Mouse (Mus musculus): ENCODE measurements around the gene Sgms2. TPM values are rescaled to one million over a fixed set of nuclear protein-coding genes. Genes with fewer than 3 reads are reported as not detected.

Sgms2 gene
- 0.87 and 1.0 TPM in 2 replicates for total RNA-seq (2017)

DNA sequence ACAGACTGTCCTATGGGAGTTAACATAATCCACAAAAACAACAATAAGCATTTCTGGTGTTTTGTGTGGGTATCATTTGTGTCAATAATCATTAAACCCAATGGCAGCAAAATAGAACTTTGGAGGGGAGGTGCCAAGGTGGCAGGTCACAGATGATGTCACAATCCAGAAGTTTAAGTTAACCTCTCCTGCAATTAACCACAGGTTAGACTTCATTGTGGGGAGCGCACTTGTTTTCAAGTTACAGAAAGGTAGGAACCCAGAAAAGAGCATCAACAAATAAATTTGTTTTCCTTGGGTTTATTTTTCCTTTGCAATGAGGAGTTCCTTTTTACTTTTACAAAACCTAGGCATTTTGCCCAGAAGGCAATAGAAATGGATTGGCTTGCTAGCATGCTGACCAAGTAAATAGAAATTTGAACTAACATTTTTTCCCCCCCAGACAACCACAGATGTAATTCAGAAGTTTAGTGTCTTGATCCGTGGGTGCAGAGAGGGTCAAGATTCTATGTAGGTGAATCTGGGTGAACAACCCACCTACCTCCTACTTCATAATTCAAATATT, at the start of gene Sgms2:
Gene Sgms2 (minus strand): TSS at position 51 of the 565 bp plus-strand sequence.
- no peak for ATAC-seq (replicated peaks; ENCODE audit: low read depth, poor library complexity, severe bottlenecking)

DNA sequence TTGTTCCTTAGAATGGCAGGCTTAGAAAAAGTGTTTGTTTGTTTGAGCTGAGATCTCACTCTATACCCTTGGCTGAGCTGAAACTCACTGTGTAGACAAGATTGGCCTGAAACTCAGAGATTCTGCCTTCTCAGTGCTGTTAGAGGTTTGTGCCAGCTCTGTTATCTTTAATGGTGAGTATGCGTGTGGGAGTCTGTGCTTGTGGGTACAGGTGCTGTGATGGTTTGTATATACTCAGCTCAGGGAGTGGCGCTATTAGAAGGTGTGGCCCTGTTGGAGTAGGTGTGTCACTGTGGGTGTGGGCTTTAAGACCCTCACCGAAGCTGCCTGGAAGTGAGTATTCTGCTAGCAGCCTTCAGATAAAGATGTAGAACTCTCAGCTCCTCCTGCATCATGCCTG, 34.0 kb upstream of the Sgms2 start:
- ATAC-seq (replicated peaks; ENCODE audit: low read depth, poor library complexity, severe bottlenecking), result no peak

DNA sequence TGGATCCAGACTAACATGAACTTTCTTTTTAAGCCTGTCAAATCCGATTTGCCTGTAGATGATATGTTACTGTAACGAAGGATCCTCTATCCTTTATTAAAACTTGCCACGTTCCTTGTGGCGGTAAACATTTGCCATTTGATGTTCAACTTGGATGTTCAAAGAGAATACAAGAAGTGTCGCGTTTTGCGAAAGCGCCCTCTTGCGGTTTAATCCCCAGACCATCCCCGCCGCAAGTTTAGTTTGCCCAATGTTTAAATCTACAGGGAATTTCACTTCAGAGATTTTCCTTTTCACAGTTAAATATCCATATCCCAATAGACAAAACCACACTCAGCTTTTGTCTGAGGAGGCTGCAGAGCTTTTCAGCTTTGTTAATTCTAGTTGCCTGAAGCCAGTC, 33.6 kb upstream of the Sgms2 start:
- 0 out of 2 replicates have a peak, but pooled peaks have one; percentile 45 for ATAC-seq (replicated peaks; ENCODE audit: low read depth, poor library complexity, severe bottlenecking)

DNA sequence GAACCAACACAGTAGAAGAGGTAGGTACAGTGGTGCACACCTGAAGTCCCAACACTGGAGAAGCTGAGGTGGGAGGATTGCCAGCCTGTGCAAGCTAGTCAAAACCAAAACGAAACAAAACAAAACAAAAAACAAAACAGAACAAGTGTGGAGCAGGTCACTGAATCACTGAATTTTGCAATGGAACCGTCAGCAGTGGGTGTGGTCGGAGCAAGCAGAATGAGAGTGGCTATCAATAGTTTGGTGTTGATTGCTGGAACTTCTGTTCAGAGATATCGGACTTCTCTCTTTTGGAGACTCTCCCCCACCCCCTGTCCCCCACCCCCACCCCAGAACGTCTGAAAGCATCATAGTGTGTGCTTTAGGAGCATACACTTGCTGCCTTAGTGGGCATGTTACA, 33.0 kb upstream of the Sgms2 start:
- ATAC-seq (replicated peaks; ENCODE audit: low read depth, poor library complexity, severe bottlenecking), result no peak

DNA sequence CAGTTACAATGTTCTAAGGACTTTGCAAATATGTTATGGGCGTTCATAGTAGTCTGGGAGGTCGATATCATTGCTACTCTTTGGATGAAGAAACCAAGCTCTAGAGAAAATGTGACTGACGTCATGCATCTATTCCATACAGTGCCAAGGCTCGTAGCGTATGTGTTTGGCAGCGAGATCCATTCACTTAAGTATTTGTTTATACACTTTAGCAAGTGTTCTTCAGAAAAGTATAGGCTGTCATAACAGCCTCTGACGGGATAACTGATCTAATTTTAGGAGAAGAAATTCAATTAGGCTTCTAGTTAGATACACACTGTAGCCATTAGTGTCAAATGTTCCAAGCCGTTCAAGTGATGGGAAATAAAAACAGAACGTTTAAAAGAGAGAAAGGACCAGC, 32.5 kb upstream of the Sgms2 start:
- ATAC-seq (replicated peaks; ENCODE audit: low read depth, poor library complexity, severe bottlenecking), result no peak

DNA sequence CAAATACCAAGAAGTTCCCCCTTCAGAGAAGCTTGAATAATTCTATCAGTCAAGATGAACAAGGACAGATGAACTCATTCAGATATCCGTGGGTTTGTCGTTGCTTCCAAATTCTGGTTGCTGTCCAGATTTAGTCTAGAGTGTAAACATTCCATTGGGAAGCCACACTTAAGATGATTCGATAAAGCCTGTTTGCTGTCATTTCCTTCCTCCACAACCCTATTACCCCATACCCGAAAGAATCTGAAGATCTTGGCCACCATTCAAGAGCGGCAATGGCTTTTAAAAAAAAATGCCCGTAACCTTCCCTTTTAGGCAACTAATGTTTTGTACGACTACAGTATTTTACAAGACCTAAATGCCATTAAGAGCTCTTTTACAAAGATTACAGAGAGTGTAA, 31.0 kb upstream of the Sgms2 start:
- peak; percentile 52; the same call in 1 of the 2 replicates for ATAC-seq (replicated peaks; ENCODE audit: low read depth, poor library complexity, severe bottlenecking)

DNA sequence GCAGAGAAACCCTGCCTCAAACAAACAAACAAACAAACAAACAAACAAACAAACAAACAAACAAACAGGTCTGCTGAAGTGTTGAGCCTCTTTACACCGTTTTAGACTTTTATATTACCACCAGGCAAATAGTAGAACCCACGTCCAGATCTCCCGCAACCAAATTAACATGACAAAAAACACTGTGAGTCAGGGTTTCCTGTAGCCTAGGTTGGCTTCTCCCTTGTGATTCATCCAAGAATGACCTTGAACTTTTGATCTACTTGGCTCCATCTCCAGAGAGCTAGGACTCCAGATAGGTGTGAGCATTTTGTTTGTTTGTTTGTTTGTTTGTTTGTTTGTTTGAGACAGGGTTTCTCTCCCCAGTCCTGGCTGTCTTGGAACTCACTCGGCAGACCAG, 30.0 kb upstream of the Sgms2 start:
- no peak for ATAC-seq (replicated peaks; ENCODE audit: low read depth, poor library complexity, severe bottlenecking)

DNA sequence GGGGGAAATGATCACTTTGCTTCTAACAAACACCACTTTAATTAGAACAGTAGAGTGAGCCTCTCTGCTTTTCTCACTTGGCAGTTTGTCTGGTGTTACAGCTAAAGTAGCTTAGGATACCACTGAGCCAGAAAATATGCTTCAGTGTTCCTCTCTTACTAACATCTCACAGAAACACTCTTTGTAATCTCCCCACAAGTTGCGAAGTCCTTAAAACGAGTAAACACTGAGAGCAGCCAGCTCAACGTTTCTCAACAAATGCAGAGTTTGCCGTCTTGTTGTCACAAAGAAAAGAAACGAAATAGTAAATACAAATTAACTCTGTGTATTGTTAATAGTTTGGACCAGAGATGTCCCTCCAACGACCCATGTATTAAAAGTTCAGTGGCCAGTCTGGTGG, 26.5 kb upstream of the Sgms2 start:
- no peak for ATAC-seq (replicated peaks; ENCODE audit: low read depth, poor library complexity, severe bottlenecking)

DNA sequence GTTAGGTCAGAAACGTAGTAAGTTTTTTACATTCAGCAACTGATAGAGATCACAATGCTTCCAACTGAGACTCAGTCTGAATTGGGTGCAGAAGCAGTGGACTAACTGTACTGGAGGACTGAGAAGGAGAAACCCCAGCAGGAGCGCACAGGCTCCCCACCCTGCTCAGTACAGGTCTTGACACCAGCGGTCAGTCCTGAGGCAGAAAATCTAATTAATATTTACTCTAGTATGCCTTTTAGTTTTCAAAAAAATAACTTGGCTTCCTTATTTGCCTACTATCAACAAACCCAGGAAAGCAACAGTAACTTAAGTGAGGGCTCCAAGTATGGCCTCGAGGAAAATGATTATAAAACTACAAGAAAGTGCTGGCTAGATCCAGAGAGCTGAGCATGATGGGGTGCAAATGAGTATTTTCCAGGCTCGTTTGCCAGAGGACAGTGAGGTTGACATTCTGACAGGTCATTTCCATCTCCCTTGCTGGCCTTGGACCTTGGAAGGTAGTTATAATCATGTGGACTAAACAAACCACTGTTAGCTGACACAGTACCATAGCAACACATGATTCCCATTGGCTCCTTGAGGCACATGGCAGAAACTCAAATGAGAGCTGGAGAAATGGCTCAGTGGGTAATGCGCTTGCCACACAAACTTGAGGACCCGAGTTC, 25.3 kb upstream of the Sgms2 start:
- ATAC-seq (replicated peaks; ENCODE audit: low read depth, poor library complexity, severe bottlenecking), result no peak

DNA sequence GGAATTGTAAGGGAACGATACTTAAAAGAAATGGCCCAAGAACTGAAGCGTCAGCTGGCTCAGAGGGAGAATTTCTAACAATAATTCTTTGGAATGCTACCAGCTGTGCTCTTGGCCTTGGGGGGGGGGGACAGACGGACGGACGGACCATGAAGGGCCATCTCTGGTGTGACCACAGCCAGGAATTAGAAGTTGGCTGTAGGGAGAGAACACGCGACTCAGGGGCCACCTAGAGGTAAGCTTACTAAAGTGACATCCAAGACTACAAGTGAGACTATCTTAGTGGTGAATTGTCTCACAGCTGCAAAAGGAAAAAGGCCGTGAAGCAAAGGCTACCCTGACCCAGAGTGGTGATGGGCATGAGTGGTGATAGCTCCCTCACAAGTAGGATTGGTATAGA, 20.4 kb upstream of the Sgms2 start:
- no peak for ATAC-seq (replicated peaks; ENCODE audit: low read depth, poor library complexity, severe bottlenecking)

DNA sequence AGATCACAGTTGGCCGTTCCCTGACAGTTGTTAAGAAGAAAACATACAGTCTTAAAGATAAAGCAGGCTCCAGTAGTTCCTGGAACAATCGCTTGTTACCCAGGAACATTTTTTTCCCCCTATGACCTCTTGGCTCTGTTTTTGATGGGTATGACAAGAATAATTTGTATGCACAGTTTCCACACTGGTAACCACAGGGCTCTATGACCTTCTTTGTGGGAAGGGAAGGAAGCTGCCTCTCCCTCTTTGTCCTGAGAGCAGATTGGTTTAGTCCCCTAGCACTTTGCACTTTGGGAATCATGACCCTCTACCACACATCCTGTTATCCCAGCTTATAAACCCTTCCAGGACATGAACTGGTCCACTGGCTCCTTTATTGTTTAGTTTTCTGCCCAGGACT, 16.8 kb upstream of the Sgms2 start:
- ATAC-seq (replicated peaks; ENCODE audit: low read depth, poor library complexity, severe bottlenecking), result no peak

DNA sequence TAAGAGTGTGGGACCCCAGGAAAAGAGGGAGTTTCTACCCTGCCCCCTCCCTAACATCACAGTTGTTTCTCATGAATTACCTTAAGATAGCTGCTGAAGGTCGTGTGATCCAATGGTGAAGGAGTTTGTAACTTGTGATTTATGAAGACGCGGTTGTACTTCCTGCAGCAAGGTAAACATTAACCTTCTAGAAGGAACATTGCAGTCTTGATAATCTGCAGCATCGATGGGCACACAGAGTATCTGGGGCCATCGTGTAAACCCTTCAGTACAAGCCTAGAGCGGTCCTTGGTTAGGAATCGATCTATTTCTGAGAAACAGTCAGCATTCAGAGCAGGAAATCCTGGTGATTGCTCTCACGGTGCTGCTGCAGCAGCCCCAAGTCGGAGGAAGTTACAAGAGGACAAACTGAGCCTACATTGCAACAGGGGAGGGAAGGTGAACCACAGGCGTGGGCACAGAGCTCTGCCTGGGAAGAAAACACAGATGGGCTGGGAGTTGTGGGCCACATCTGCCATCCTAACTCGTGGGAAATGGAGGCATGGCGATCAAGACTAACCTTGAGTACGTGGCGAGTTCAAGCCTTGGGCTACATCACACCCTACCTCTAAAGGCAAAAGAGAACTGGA, 13.5 kb upstream of the Sgms2 start:
- peak; percentile 56; the same call in 1 of the 2 replicates for ATAC-seq (replicated peaks; ENCODE audit: low read depth, poor library complexity, severe bottlenecking)

DNA sequence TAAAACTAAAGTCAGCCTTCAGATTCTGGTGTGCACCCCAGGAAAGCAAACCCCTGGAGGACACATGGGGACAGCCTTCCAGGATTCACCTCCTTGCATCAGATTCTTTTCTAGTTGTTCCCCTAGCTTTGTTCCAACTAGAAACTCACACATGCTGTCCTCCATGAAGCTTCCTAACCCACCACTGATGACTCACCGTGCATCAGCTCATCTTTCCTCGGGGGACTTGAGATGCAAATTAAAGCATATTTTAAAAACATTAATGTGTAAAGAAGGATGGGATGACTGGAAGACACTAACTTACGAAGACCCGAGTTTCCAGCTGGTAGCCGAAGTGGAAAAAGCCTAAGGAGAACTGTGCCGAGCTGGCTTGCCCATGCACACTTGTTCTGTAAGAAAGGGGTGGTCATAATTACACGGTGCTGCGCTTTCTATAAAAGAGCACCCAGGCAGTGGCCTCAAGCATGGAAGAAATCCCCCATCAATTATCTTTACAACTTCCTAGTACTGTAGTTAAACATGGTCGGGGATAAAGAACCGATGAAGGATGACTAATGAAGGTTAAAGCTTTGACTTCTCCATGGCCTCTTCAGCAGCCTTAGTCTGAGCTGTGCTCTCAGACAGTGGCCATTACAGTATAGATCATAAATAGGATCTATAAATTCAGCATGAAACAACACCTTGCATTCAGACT, 10.6 kb upstream of the Sgms2 start:
- ATAC-seq (replicated peaks; ENCODE audit: low read depth, poor library complexity, severe bottlenecking), result no peak

DNA sequence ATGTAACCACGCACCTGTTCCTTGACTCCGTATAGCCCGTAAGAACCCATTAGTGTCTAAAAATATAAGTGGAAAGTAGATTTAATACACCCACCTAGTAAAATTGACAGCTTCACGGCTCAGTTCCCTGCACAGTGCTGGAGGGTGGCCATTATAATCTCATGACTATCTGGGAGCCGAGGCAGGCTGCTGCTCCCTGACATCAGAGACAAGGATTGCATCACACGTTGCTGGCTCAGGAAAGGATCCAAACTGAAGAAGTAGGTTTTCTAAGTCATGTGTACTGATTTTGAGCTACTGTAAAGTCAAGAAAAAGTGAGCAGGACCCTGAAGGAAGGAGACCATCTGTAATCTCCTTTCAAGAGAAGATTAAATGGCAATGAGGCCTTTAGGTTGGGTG, 8.4 kb upstream of the Sgms2 start:
- ATAC-seq (replicated peaks; ENCODE audit: low read depth, poor library complexity, severe bottlenecking), result no peak

DNA sequence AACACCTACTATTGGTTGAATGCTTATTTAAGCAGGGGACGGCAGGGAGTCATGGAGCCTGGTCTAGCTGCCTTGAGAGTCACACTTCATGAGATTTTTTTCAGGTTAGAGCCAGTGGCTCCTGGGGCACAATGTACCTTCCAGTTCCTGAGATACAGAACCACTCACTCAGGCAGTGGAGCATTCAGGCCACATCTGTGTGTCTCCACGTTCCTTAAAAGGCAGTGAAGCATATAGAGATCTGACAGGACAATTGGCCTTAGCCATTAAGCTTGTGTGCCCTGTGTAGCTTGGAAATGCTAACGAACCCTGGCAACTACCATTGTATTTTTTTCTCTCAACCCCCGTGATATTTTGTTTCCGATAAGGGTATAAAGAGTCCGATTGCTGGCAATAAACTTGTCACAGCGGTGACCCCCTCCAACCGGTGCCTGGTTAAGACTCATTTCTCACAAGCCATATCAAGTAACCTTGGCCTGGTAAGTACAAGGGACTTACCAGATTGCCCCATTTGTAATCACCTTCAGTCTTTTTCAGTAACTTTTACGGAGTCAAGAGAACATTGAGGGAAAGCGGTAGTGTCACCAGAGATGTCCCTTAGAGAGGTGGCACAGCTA, 5.4 kb upstream of the Sgms2 start:
- ATAC-seq (replicated peaks; ENCODE audit: low read depth, poor library complexity, severe bottlenecking), result no peak

DNA sequence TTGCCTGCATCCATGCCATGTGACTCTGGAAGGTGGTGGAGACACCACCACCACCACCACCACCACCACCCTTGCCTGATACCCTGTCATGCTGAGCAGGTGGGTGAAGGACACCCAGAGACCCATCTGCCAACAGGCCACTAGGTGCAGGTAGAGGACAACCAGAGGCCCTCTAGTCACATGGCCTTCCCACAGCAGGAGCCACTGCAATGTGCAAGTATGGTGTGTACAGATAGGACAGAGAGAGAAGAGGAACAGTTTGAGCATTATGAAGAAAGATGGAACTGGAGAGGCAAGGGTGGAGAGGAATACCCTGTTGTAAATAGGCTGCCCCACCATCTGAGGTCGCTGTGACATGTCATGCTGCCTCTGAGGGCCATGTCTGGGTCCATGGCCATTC, 3.9 kb upstream of the Sgms2 start:
- ATAC-seq (replicated peaks; ENCODE audit: low read depth, poor library complexity, severe bottlenecking), result no peak

DNA sequence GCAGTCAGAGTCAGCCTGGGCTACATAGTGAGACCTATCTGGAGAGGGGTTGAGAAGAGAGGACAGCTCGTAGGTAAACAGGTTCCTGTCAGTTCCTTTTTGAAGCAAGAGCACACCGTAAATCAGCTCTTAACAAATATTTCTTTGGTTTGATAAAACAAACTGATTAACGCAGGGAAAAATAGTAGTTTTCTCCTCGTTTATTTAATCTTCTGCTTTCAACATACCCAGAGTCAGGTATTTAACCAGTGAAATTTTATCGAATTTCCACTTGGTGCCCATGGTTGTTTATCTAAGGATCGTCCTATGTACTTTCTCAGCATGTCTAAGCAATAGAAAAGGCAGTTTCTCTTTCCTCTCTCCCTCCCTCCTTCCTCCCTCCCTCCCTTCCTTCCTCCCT, 2.0 kb upstream of the Sgms2 start:
- ATAC-seq (replicated peaks; ENCODE audit: low read depth, poor library complexity, severe bottlenecking), result no peak

DNA sequence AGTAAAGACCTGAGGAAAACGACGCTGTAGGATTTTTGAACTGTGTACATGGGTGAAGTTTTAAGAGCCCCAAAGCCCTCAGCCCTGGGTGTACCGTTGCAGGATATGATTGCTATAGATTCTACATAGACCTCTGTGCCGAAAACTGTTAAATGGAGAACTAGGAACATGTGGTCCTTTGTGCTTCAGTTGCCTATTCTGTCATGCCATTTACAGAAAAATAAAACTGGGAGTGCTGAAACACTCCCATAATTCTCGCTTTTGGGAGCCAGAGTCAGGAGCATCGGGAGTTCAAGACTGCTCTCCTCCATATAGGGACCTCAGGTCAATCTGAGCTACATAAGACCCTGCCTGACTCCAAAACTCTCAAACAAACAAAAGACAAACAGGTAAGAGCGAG, 769 bp upstream of the Sgms2 start:
- no peak for ATAC-seq (replicated peaks; ENCODE audit: low read depth, poor library complexity, severe bottlenecking)

DNA sequence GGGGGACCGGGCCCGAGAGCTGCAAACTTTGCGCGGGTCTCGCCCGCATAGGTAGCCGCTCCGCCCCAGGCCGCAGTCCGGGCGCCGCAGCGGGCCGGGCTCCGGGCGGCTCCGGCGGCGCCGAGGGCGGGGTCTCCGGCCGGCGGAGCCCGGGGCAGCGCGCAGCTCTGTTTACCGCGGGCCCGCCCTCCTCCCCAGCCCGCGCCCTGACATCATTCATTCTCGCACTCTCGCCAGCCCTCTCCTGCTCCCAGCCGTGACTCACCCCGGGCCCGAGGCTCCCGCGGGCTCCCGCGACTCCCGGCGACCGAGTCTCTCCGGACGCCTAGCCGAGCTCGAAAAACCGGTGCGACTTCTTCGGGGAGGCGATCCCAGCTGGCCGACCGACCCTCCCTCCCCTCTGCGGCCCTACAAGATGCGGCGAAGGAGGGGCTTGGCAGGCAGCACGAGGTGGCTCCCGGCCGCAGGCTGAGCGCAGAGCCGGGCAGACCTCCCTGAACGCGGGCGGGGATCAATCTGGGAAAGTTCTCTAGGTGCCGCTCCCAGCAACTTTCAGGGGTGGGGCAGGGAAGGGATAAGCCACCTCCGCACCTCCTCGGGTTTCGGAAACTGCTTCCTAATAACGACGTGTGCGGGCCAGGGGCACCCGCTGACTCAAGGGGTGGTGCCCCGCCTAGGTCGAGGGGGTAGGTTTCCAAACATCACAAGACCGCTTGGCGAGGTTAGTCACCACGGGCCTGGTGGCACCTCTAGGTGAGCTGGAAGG, 885 bp downstream of the Sgms2 start:
- peak; percentile 79 for ATAC-seq (replicated peaks; ENCODE audit: low read depth, poor library complexity, severe bottlenecking)

DNA sequence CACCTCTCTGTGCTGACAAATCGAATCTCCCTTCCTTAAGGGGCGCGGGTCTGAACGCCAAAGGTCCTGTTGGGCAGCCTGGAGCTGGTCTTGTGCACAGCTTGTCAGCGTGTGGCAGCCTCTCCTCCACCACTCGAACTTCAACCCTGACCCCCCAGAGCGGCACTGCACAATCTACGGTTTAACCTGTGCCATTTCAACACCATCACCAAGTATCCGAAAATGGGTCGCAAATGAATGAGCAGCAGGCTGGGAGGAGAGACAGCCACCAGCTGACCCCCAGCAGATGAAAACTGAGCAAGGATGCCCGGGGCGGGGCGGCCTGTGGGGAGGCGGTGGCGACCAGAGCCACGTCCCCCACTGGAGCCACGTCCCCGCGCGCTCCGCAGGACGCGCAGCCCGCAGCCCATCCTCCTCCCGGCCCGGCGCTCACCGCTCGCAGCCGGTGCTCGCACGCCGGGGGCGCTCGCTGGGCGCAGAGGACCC, 1.5 kb downstream of the Sgms2 start:
- ATAC-seq (replicated peaks; ENCODE audit: low read depth, poor library complexity, severe bottlenecking), result peak; percentile 53

Measured in common myeloid progenitor, adult 5-6 weeks (primary cell).